Comparison of ENCODE assay signal across 8 mouse cellular contexts in genomic region chr6:66897994-66898393, GRCm38 (mm10). TPM values are rescaled to one million over a fixed set of nuclear protein-coding genes. Genes with fewer than 3 reads are reported as not detected.
DNase-seq lines count a peak whose midpoint lies in the region; ATAC-seq and TF ChIP-seq lines count a peak whose summit lies in the region.

No protein-coding gene starts in this region.

- no peak for TF ChIP-seq CTCF in small intestine, adult 2 months (IDR thresholded peaks at IDR 0.05; ENCODE audit: extremely low read depth, insufficient read length, insufficient replicate concordance, low read depth, low read length)

- no peak for DNase-seq in lung, postnatal 36 days
- DNase-seq in limb, embryonic 10.5 days (ENCODE audit: low spot score), result no peak
- no peak for DNase-seq in urinary bladder, adult 2 months (ENCODE audit: low spot score)

- peaks cover 13% of the 10 kb centered on the region for H3K4me1 ChIP-seq in forebrain, embryonic 13.5 days
- peaks cover 12% of the 10 kb centered on the region for H3K4me1 ChIP-seq in forebrain, embryonic 16.5 days (replicated peaks; ENCODE audit: control insufficient read depth, insufficient read depth, low read length)
- H3K4me1 ChIP-seq in lung, embryonic 15.5 days, result peaks cover 18% of the 10 kb centered on the region
- peaks cover 37% of the 10 kb centered on the region for H3K4me1 ChIP-seq in limb, embryonic 10.5 days
- H3K4me1 ChIP-seq in small intestine, adult 2 months (ENCODE audit: control insufficient read depth, insufficient read depth, insufficient read length, low read length), result peaks cover 12% of the 10 kb centered on the region

- H3K9me3 ChIP-seq in forebrain, embryonic 13.5 days (replicated peaks), result no peaks in the 10 kb centered on the region; the same call in 1 of the 2 replicates
- H3K9me3 ChIP-seq in forebrain, embryonic 16.5 days (ENCODE audit: control insufficient read depth, low read length), result no peaks in the 10 kb centered on the region
- H3K9me3 ChIP-seq in lung, embryonic 15.5 days, result no peaks in the 10 kb centered on the region
- no peaks in the 10 kb centered on the region for H3K9me3 ChIP-seq in limb, embryonic 10.5 days (replicated peaks)

- no peak overlapping the region for H3K27ac ChIP-seq in forebrain, embryonic 13.5 days
- H3K27ac ChIP-seq in forebrain, embryonic 16.5 days (ENCODE audit: low read length), result no peak overlapping the region
- 0 out of 2 replicates have a peak overlapping the region, but pooled peaks have one; percentile 75 for H3K27ac ChIP-seq in lung, embryonic 15.5 days
- no peak overlapping the region for H3K27ac ChIP-seq in limb, embryonic 10.5 days
- peak overlapping the region; percentile 83 for H3K27ac ChIP-seq in small intestine, adult 2 months (ENCODE audit: insufficient read depth, low read depth, low read length)

- H3K4me3 ChIP-seq in forebrain, embryonic 13.5 days, result no peak overlapping the region
- no peak overlapping the region for H3K4me3 ChIP-seq in forebrain, embryonic 16.5 days (replicated peaks; ENCODE audit: low read length)
- peak overlapping the region; percentile 62; the same call in 1 of the 2 replicates for H3K4me3 ChIP-seq in lung, embryonic 15.5 days
- peak overlapping the region; percentile 92; the same call in 1 of the 2 replicates for H3K4me3 ChIP-seq in limb, embryonic 10.5 days
- H3K4me3 ChIP-seq in small intestine, adult 2 months (ENCODE audit: low read depth, low read length), result no peak overlapping the region

- no peak overlapping the region for H3K9ac ChIP-seq in forebrain, embryonic 13.5 days
- no peak overlapping the region for H3K9ac ChIP-seq in forebrain, embryonic 16.5 days (replicated peaks; ENCODE audit: low read depth, low read length)
- H3K9ac ChIP-seq in lung, embryonic 15.5 days, result no peak overlapping the region

- H3K4me2 ChIP-seq in forebrain, embryonic 13.5 days, result peak overlapping the region; percentile 92
- no peak overlapping the region; the same call in 1 of the 2 replicates for H3K4me2 ChIP-seq in forebrain, embryonic 16.5 days (ENCODE audit: low read length)
- peak overlapping the region; percentile 79 for H3K4me2 ChIP-seq in lung, embryonic 15.5 days

- H3K27me3 ChIP-seq in forebrain, embryonic 13.5 days, result no peaks in the 10 kb centered on the region
- H3K27me3 ChIP-seq in forebrain, embryonic 16.5 days (replicated peaks; ENCODE audit: control insufficient read depth, insufficient read depth, low read length), result 0 out of 2 replicates have a peak, but pooled peaks cover 2% of the 10 kb centered on the region
- H3K27me3 ChIP-seq in lung, embryonic 15.5 days, result no peaks in the 10 kb centered on the region
- H3K27me3 ChIP-seq in limb, embryonic 10.5 days (ENCODE audit: low read depth, poor library complexity, severe bottlenecking), result no peaks in the 10 kb centered on the region
- H3K27me3 ChIP-seq in small intestine, adult 2 months (ENCODE audit: control insufficient read depth, insufficient read depth, low read length), result no peaks in the 10 kb centered on the region

- 37% methylated on average over 4 of the region's 4 CpGs for WGBS in forebrain, embryonic 13.5 days
- WGBS in forebrain, embryonic 16.5 days, result 36% methylated on average over 4 of the region's 4 CpGs
- 32% methylated on average over 4 of the region's 4 CpGs for WGBS in lung, embryonic 15.5 days
- 62% methylated on average over 4 of the region's 4 CpGs for WGBS in limb, embryonic 10.5 days
- WGBS in small intestine, adult 2 months, result 21% methylated on average over 4 of the region's 4 CpGs

- TF ChIP-seq POLR2A in small intestine, adult 2 months (IDR thresholded peaks at IDR 0.05; ENCODE audit: low read depth, low read length), result no peak

- no peak for ATAC-seq in forebrain, embryonic 13.5 days
- ATAC-seq in forebrain, embryonic 16.5 days, result no peak
- no peak for ATAC-seq in lung, embryonic 15.5 days (ENCODE audit: borderline replicate concordance, extremely low read depth, low FRiP score, low TSS enrichment)
- no peak for ATAC-seq in frontal cortex, adult (ENCODE audit: low TSS enrichment)

- no peaks in the 10 kb centered on the region for H3K36me3 ChIP-seq in forebrain, embryonic 13.5 days (ENCODE audit: poor library complexity, severe bottlenecking)
- no peaks in the 10 kb centered on the region for H3K36me3 ChIP-seq in forebrain, embryonic 16.5 days (ENCODE audit: control insufficient read depth, insufficient read depth)
- no peaks in the 10 kb centered on the region for H3K36me3 ChIP-seq in lung, embryonic 15.5 days
- no peaks in the 10 kb centered on the region for H3K36me3 ChIP-seq in limb, embryonic 10.5 days
- no peaks in the 10 kb centered on the region for H3K36me3 ChIP-seq in small intestine, adult 2 months (ENCODE audit: control insufficient read depth, insufficient read depth, low read length)

RNA-seq across cellular contexts. Expression of gene Gng12, which starts 1.8 kb away (rescaled TPM):
- 21.7 and 22.4 TPM in 2 replicates for polyA plus RNA-seq in forebrain, embryonic 13.5 days (2015; fragmentation: Nextera tagmentation; extraction: Ambion mirVana)
- polyA plus RNA-seq in forebrain, embryonic 16.5 days (2015; fragmentation: Nextera tagmentation; extraction: Ambion mirVana), result 29.1 and 32.2 TPM in 2 replicates
- 98.5 and 101 TPM in 2 replicates for polyA plus RNA-seq in lung, embryonic 15.5 days (2015; fragmentation: Nextera tagmentation; extraction: Ambion mirVana)
- 61.2 and 73.9 TPM in 2 replicates for polyA plus RNA-seq in limb, embryonic 10.5 days (2016; fragmentation: Nextera tagmentation; extraction: Ambion mirVana)
- polyA plus RNA-seq in small intestine, adult 2 months (2012; rRNA removed), result 31.3 and 73.9 TPM in 2 replicates
- polyA plus RNA-seq in urinary bladder, adult 2 months (2012; rRNA removed), result 85.2 and 113 TPM in 2 replicates

Comparison
In these comparisons a context has a peak if more than half of its experiments do, and no peak if none do; other contexts are left out.
1. H3K27ac ChIP-seq: peak in lung, embryonic 15.5 days (single experiment) and small intestine, adult 2 months (single experiment); none in forebrain, embryonic 13.5 days (single experiment), forebrain, embryonic 16.5 days (single experiment) and limb, embryonic 10.5 days (single experiment).
2. H3K4me3 ChIP-seq: peak in lung, embryonic 15.5 days (single experiment) and limb, embryonic 10.5 days (single experiment); none in forebrain, embryonic 13.5 days (single experiment), forebrain, embryonic 16.5 days (single experiment) and small intestine, adult 2 months (single experiment).